31 mouse cellular contexts compared by ENCODE assay signal in the genomic region with DNA sequence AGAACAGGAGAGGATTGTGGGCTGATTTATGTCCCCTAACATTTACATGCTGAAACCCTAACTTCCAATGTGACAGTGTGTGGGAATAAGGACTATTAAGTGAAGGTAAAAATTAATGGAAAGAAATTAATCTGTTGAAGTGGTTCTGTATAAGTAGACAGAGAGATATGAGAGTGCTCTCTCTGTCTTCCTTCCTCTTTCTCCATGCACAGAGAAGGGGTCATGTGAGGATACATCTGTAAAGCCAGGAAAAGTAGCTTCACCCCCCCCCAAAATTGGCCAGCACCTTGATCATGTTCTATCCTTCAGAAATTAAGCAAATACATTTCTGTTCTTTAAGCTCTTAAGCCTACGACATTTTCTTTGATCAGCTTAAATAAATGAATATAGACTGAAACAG.
"Had no signal": no experiment of that assay in that cellular context is flagged by ENCODE, and none has a peak within 500 bp of the region (broad histone marks: within the 10 kb centered on the region; RNA-seq: fewer than 3 reads in every experiment).

No protein-coding gene starts in this region.

- H3K4me3 ChIP-seq: heart, embryonic 10.5 days; heart, embryonic 12.5 days; heart, embryonic 13.5 days; heart, embryonic 15.5 days; hindbrain, embryonic 10.5 days; hindbrain, embryonic 12.5 days; hindbrain, embryonic 13.5 days; hindbrain, embryonic 15.5 days; intestine, embryonic 15.5 days; kidney, embryonic 15.5 days; layer of hippocampus, adult 2 months; left cerebral cortex, adult 2 months had no signal

- H3K36me3 ChIP-seq: heart, embryonic 10.5 days; heart, embryonic 12.5 days; heart, embryonic 13.5 days; heart, embryonic 15.5 days; hindbrain, embryonic 10.5 days; hindbrain, embryonic 12.5 days; hindbrain, embryonic 13.5 days; hindbrain, embryonic 15.5 days; intestine, embryonic 15.5 days; kidney, embryonic 15.5 days had no signal

- H3K9ac ChIP-seq: heart, embryonic 12.5 days; heart, embryonic 13.5 days; heart, embryonic 15.5 days; hindbrain, embryonic 12.5 days; hindbrain, embryonic 13.5 days; hindbrain, embryonic 14.5 days; hindbrain, embryonic 15.5 days; intestine, embryonic 15.5 days; kidney, embryonic 15.5 days had no signal

- H3K9me3 ChIP-seq: heart, embryonic 10.5 days; heart, embryonic 12.5 days; heart, embryonic 13.5 days; heart, embryonic 15.5 days; hindbrain, embryonic 10.5 days; hindbrain, embryonic 12.5 days; hindbrain, embryonic 13.5 days; hindbrain, embryonic 15.5 days; intestine, embryonic 15.5 days; kidney, embryonic 15.5 days had no signal

- H3K27me3 ChIP-seq: heart, embryonic 12.5 days; heart, embryonic 13.5 days; heart, embryonic 15.5 days; hindbrain, embryonic 12.5 days; hindbrain, embryonic 13.5 days; hindbrain, embryonic 15.5 days; intestine, embryonic 15.5 days; kidney, embryonic 15.5 days had no signal

- DNase-seq: heart, postnatal 10 days; heart, postnatal 14 days; heart, postnatal 36 days; heart, postnatal 4 days; kidney, adult 11 months; kidney, adult 18-20 months; kidney, adult 2 months; kidney, adult 8-10 months; kidney, adult 9 months; kidney, postnatal 10 days; kidney, postnatal 14 days; kidney, postnatal 25 days; kidney, postnatal 36 days; kidney, postnatal 4 days; layer of hippocampus, adult 9-11 months; layer of hippocampus, postnatal 36 days had no signal

- H3K27ac ChIP-seq: heart, embryonic 10.5 days; heart, embryonic 13.5 days; heart, embryonic 15.5 days; hindbrain, embryonic 10.5 days; hindbrain, embryonic 12.5 days; hindbrain, embryonic 13.5 days; hindbrain, embryonic 14.5 days; hindbrain, embryonic 15.5 days; hindbrain, postnatal 0 days; intestine, embryonic 15.5 days; kidney, embryonic 15.5 days; kidney, postnatal 0 days; layer of hippocampus, adult 2 months; left cerebral cortex, adult 2 months had no signal

- H3K4me1 ChIP-seq: heart, embryonic 10.5 days; heart, embryonic 12.5 days; heart, embryonic 13.5 days; heart, embryonic 15.5 days; hindbrain, embryonic 10.5 days; hindbrain, embryonic 12.5 days; hindbrain, embryonic 13.5 days; hindbrain, embryonic 15.5 days; intestine, embryonic 15.5 days; kidney, embryonic 15.5 days had no signal
